Mouse (Mus musculus): ENCODE measurements around the gene Kctd19. TPM values are rescaled to one million over a fixed set of nuclear protein-coding genes. Genes with fewer than 3 reads are reported as not detected.

Gene Kctd19
- not detected for total RNA-seq (2021)

DNA sequence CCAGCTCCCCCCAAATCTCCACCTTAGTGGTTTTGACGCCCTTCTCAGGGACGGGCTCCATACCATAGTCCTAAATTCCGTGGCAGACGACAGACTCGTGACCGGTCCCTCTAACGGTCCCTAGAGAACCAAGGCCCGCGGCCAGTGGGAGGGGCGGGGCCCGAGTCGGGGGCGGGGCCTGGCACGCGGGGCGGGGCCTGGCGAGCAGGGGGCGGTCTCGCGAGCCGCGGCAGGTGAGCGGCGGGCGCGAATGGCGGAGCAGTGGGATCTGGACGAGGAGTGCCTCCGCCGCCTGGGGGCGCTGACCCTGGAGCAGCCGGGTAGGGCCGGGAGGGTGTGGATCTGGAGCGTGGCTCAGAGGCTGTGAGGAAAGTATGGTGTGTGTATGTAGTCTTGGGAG, at the start of gene Kctd19, which contains the start of gene Lrrc36:
Gene Kctd19, minus strand, starts transcription at position 112 of the 400 bp plus-strand sequence.
Gene Lrrc36, plus strand, starts transcription at position 181 of the 400 bp plus-strand sequence.
- no peak for DNase-seq (ENCODE audit: extremely low spot score in 1 of 2, low spot score in 1 of 2)

DNA sequence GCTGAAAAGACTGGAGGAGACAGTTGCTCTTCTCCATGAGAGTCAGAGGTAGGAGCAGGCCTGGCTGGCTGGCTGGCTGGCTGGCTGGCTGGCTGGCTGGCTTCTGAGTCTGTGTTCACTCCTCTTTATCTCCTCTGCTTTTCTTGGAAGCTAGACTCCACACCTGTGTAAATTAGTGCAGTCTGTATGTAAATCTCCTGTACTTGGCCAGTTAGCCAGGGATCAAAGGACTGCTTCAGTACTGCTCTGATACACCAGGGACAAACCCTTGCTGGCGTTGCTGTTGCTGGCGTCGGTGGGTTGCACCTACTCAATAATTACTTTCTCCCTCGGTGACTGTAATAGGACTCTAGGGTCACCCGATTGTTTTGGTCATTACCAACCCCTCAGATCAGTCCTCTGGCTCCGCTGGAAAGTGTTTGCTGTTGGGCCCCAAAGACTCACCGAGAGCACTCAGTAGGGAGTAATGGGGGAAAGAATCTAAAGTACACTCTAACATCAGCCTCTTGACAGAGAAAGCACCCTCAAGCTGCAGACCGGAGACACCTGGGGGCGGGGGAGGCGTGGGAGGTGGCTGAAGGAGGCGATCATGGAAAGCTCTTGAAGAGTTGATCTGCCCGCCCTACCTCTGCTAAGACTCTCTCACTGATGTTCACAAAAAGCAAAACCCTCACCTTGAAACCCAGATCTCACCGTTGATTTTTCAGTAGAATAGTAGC, 47.9 kb upstream of the Kctd19 start:
- DNase-seq (ENCODE audit: extremely low spot score in 1 of 2, low spot score in 1 of 2) = no peak

DNA sequence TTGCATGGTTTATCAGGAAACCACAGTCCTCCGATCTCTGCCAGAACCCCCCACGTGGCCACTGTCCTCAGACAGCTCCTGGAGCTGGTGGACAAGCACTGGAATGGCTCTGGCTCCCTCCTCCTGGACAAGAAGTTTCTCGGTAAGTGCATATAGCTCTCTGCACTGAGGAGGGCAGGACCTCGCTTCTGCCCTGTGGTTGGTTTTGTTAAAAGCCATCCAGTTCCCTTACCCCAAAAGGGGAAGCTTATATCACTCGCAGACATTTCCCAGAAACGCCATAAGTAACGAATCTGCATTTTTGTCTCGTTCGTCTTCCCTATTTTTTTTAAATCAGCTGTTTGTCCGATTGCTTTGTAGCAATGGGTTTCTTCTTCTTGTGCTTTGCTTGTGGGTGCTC, 41.9 kb upstream of the Kctd19 start:
- DNase-seq (ENCODE audit: extremely low spot score in 1 of 2, low spot score in 1 of 2) = no peak

DNA sequence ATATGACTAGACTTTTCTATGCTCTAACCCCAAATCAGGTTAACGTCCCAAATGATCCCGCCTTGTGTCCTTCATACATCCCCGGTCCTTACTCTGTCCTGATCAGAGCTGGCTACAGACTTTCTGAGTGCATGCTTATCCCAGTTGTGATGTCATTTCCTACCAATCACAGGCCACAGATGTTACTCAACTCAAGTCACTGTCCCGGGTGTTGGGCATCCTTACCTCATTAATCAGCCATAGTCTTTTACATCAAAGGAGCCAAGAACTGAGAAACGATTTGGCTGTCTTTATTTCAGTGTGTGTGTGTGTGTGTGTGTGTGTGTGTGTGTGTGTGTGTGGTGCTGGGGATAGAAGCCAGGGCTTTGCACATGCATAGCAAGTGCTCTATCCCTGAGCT, 40.8 kb upstream of the Kctd19 start:
- no peak for DNase-seq (ENCODE audit: extremely low spot score in 1 of 2, low spot score in 1 of 2)

DNA sequence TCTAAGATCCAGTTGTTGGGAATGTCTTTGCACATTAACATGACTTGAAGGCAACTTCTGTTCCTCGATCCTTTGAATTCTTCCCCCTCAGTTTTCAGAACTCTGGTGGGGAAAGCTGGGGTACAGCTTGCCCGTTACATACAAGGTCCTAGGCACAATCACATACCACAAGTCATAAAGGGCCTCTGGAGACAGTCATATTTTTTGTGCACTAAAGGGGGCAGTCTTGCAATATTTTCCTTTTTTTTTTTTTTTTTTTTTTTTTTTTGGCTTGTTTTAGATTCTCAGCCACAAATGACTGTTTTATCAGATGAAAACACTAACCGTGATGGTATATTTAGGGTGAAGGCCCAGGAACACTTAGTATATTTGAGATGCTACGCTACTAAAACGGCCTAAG, 40.0 kb upstream of the Kctd19 start:
- DNase-seq (ENCODE audit: extremely low spot score in 1 of 2, low spot score in 1 of 2) = no peak

DNA sequence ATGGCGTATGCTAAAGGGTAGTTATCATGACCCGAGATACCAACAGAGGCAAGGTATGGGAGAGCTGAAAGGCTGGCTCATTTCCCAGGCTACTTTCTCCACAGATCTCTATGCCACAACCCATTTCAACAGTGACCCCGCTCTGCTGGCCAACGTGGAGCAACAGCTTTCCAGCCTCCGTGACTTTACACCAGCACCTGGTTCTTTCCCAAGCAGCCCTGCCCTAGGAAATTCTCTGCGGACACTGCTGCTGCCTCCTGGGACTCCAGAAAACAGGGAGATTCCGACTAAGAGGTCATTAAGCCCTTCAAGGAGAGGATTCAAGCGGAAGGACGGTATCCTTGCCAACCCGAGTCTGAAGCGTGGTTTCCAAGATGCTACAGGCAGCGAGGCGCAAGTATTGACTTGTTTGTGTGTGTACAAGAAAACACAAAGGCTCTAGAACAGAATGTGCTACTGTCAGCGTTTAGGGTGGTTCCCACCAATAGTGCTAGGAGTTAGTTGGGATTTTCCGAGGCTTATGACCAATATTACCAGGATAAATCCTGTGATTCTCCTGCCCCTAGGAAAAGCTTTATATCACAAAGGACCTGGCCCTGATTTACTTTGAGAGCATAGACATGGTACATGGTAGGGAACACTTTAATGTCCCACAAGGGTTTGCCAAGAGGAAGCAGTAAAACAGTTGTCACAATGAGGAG, 38.8 kb upstream of the Kctd19 start:
- DNase-seq (ENCODE audit: extremely low spot score in 1 of 2, low spot score in 1 of 2) = no peak

DNA sequence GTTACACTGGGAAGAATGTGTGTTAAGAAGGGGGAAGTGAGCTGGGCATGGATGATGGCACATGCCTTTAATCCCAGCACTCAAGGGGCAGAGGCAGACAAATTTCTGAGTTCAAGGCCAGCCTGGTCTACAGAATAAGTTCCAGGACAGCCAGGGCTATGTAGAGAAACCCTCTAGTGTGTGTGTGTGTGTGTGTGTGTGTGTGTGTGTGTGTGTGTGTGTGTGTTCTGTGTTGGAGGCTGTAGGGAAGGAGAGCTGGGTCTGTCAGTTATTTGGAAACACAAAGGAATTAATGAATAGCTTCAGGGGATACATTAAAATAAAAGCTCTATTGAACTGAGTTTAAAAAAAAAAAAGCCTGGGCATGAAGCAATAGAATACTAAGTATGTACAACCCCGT, 37.7 kb upstream of the Kctd19 start:
- no peak for DNase-seq (ENCODE audit: extremely low spot score in 1 of 2, low spot score in 1 of 2)

DNA sequence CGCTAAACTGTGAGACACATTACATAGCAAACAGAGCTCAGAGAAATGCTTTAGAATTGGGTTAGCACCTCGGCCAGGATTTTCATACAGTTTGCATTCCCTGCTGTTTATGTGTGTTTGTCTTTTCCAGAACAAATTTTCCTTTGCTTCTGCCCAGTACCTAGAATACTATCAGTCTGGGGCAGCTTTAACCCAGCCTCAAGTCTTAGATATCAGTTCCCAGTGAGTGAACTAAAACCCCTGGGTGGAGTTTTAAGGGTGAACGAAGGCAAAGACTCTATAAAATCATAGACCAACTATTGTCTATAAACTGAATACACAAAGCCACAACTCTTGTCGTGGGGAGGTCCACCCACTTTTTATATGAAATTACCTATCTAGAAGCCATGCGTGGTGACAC, 35.3 kb upstream of the Kctd19 start:
- DNase-seq (ENCODE audit: extremely low spot score in 1 of 2, low spot score in 1 of 2) = no peak

DNA sequence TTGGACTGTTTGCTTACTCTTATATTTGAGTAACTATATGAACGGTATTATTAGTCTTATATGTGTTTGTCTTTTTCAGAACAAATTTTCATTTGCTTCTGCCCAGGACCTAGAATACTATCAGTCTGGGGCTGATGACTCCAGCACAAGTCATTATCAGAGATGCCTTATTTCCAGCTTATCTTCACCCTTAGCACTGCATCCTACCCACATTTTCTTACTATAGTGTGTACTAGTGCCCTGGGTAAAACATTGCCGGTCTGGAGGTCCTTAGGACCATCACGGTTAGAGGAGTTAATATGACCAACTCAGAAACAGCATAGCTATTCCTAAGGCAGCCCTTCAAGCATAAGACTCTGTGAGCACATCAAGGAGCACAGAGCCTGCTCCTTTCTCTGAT, 34.9 kb upstream of the Kctd19 start:
- DNase-seq (ENCODE audit: extremely low spot score in 1 of 2, low spot score in 1 of 2) = no peak

DNA sequence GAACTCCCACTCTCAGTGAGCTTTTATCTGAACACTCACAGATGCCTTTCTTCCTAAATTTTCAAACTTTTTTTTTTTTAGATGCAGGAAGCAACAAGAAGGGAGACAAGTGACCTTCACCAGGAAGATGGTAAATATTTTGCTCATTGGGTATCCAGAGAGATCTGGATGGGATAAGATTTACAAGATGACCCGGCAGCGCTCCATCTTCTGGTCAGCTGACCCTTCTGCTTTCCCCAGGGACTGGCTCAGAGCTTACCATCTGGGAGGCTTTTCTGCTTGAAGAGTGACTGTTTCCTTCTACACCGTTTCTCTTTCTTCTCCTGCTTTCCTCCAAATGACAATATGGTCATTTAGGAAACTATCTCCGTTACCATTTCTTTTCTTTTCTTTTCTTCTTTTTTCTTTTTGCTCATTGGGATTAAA, 32.8 kb upstream of the Kctd19 start:
- no peak for DNase-seq (ENCODE audit: extremely low spot score in 1 of 2, low spot score in 1 of 2)

DNA sequence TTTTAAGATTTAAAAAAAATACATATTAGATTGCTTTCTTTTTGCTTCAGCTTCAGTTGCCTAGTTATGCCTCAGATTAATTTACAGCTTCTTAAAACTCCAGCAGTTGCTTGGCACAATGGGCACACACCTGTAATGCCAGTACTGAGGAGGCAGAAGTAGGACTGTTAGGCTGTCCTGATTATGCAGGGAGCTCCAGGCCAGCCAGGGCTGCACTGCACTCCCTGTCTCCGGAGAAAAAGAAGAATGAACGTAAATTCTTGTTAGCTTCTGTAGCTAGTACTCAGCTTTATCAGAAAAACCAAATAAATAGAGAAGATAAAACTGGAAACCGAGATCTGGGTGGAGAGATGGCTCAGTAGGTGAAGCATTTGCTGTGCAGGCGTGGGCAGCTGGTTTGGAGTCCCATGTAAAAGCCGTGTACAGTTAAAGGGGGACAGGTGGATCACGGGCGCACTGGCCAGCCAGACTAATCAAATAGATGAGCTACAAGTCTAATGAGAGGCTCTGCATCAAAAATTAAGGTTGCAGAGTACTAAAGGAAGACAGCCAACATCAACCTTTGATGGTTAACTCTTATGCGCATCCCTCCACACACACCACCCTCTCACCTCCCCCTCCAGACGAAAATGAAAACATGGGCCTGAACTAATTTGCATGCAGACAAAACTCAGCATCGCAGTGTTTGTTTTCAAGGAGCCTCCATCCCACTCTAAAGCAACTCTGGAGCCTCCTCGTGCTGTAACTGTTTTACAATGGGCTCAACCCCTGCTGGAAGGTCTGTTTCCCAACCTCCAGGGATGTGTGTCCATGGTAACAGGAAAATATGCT, 32.2 kb upstream of the Kctd19 start:
- DNase-seq (ENCODE audit: extremely low spot score in 1 of 2, low spot score in 1 of 2) = no peak

DNA sequence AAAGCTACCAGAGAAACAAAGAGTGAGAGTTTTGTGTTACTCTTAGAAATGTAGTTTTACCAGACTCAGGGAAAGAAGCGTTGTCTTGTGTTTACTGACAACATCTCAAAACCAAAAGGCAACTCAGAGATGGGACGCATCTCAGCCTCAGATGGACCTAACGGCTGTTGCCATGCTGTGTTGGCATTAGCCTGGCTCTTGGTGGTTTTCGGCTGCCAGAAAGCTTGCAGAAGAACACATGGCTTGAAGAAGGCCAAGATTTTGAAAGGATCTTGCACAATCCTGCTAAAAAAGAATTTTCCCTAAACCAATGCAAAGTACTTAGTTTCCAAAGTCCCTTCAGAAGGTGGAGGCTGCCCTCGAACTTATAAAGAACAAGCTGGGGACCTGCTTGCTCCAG, 29.4 kb upstream of the Kctd19 start:
- DNase-seq (ENCODE audit: extremely low spot score in 1 of 2, low spot score in 1 of 2) = no peak

DNA sequence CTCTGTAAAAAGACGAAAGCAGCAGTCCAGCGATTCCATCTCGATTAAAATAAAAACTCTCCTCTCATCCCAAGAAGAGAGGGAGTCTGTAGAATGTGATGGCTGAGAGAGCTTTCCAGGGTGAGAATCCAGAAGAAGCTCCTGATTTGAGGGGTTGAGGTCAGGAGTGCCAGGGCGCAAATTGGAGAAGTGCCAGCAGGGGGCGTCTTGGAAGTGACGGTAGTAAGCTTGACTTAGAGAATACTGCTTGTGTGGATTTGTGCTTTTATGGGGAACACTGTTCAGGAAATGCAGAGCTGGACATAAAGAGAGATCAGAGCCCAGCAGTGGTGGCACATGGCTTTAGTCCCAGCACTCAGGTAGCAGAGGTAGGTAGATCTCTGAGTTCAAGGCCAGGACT, 28.1 kb upstream of the Kctd19 start:
- peak in 1 of 2 experiments; percentile 50 for DNase-seq (ENCODE audit: extremely low spot score in 1 of 2, low spot score in 1 of 2)

DNA sequence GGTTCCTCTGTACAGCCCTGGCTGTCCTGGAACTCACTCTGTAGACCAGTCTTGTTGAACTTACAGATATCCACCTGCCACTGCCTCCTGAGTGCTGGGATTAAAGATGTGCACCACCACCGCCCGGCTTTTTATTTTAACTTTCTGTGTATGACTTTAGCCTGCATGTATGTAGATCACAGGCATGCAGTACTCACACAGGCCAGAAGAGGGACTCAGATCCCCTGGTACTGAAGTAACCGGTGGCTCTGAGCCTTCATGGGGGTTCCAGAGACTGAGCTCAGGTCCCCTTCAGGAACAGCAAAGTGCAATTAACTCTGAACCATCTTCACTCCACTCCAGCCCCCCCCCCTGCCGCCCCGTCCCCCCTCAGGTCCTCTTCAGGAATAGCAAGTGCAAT, 25.6 kb upstream of the Kctd19 start:
- DNase-seq (ENCODE audit: extremely low spot score in 1 of 2, low spot score in 1 of 2) = peak in 1 of 2 experiments; percentile 24

DNA sequence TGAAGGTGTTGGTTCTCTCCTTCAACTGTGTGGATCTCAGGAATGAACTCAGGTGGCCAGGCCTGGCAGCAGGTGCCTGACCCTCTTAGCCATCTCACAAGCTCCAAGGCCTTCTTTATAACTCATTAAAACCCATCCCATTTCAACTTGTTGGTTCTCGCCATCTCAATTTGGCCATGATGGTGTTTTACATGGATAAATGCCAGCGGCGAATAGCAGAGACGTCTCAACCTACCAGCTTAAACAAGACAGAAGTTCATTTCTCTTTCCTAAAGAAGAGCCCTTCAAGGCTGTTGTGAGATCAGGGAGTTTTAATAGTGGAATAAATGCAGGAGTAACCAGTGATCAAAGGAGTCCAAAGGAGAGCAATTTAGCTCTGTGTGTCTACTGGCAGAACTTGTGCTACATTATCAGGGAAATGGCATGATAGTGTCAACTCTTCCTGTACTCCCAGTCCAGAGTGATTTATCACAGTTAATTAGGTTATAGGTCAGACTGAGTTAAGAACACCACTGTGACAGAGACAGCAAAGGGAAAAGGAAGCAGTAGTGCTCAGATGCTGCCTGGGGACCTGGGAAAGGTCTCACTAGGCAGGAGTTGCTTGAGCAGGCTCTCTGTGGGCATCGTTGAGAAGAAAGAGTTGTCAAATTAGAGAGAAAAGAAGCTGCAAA, 23.9 kb upstream of the Kctd19 start:
- DNase-seq (ENCODE audit: extremely low spot score in 1 of 2, low spot score in 1 of 2) = no peak

DNA sequence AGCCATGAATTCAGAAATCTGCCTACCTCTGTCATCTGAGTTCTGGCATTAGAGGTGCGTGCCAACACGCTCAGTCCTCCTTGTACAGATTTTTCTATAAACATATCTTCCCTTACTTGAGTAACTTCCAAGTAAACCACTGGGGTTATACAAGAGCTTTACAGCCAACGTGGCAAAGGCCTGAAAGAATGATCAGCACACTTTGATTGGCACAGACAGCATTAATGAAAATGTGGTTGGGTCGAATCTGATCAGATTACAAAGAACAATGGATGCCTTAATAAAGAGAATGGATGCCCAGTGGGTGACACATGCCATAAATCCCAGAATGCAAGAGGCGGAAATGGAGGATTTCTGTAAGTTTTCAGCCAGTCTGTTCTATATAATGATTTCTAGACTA, 22.9 kb upstream of the Kctd19 start:
- no peak for DNase-seq (ENCODE audit: extremely low spot score in 1 of 2, low spot score in 1 of 2)

DNA sequence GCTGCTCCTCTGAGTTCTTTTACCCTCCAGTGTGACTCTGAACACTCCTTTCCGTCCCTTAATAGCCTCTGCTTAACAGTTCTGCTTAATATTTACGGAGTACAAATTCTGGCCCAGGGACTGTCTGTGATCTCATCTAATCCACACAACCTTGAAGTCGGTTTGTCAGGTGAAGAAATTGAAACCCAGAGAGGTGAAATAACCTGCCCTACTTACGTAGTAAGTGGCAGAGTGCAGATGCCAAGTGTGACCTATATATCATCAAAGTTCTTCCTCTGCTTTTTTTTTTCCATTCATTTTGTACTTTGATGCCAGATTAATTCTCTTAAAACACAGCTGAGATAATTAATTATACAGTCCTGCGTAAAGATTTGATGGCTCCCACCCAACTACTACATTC, 20.8 kb upstream of the Kctd19 start:
- no peak for DNase-seq (ENCODE audit: extremely low spot score in 1 of 2, low spot score in 1 of 2)

DNA sequence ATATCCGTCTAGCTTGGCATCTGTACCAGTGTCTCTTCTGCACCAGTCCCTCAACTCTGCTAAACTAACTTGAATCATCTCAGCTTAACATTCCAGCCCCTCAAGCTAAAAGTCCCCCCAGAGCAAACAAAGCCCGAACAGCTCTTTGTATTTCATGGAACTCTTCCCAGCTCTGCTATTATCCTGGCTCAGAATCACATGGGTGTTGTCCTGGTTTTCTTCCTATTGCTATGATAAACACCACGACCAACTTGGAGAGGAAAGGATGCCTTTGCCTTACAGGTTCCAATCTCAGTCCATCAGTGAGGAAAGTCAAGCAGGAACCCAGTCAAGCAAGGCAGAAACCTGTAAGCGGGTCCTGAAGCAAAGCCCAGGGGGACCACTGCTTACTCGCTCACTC, 20.2 kb upstream of the Kctd19 start:
- no peak for DNase-seq (ENCODE audit: extremely low spot score in 1 of 2, low spot score in 1 of 2)

DNA sequence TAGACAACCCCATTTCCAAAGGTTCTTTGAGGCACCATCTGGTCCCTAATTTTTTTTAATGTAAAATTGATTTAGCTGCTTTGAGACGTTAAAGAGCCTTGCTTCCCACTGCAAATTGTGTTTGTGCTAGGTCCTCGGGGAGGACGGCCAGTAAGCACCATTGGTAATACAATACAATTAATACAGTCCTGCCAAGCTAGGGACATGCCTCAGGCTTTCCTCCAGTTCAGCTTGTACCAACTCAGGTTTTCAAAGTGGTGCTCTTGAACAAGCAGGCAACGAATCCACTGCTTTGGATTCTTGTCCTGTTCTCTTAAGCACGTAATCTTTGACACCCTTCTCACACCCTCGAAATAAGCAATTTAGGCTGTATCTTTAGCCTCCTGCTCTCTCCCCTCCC, 19.7 kb upstream of the Kctd19 start:
- DNase-seq (ENCODE audit: extremely low spot score in 1 of 2, low spot score in 1 of 2) = no peak

DNA sequence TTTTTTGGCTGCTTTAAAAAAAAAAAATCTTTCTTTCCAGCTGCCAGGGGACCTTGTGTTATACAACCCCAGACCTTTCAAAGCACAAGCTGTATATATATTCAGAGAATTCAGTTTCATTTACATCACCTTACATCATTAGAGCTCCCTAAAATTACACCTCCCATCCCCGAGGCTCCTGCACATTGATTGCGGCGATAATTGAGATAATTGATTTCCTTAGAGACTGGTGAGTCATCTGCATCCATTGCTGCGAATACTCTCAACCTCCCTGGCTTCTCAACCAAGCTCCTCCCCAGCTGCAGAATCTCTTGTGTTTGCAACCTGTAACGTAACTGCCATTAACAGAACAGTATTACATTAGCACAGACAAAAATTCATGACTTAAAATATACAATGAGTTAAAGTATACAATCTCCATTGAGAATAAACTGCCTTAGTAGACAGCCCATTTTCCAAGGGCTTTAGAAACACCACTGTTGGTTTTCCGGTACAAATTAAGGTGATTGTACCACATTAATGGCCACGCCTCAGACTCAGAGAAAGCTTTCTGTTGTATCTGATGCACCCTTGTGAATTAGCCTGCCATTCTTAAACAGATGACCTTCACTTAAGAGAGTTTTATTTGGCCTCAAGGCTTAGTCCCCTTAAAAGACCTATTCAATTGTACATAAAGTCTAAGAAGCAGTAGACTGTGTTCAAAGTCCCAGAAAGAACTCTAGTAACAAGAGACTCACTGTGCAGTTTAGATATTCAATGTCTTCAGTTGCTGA, 18.6 kb upstream of the Kctd19 start:
- no peak for DNase-seq (ENCODE audit: extremely low spot score in 1 of 2, low spot score in 1 of 2)

Measured in layer of hippocampus, postnatal 25 days (tissue).